Mouse (Mus musculus): ENCODE measurements around the gene Ptpn1. TPM values are rescaled to one million over a fixed set of nuclear protein-coding genes. Genes with fewer than 3 reads are reported as not detected.

Ptpn1 gene
- polyA plus RNA-seq, 1 experiment from 2014 or later: 102 TPM

DNA sequence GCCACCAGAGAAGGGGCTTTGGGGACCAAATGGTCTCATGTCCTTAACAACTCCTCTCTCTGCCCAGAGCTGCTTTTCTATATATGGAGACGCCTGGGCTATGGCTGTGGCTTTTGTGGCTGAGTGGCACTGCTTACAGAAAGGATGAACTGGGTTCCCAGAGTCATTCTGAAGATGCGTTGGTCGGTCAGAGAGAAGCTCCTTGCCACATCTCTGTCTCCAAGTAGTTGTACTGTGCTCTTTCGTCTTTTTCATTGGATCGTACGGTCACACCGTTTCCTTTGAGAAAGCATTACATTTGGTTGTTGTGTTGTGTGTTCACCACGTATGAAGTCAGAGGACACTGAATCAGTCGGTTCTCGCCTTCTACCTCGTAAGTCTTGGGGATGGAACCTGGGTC lies 8.8 kb downstream of the Ptpn1 start:
- Histone ChIP-seq H3K27ac (no peak overlapping the region), H3K9me3 (no peaks in the 10 kb centered on the region), H3K9ac (replicated peaks) (no peak overlapping the region), H3K4me3 (replicated peaks) (no peak overlapping the region), H3K4me2 (replicated peaks) (no peak overlapping the region), H3K4me1 (replicated peaks) (peaks cover 90% of the 10 kb centered on the region), H3K36me3 (no peaks in the 10 kb centered on the region; the same call in 1 of the 2 replicates), H3K27me3 (no peaks in the 10 kb centered on the region)
- 94% methylated on average over 11 of the region's 11 CpGs for WGBS
- ATAC-seq: no peak

GRCm38 (mm10) chr2:167941320-167941719 lies 9.5 kb downstream of the Ptpn1 start:
- WGBS: 49% methylated on average over 4 of the region's 4 CpGs
- Histone ChIP-seq H3K36me3 (no peaks in the 10 kb centered on the region), H3K9me3 (no peaks in the 10 kb centered on the region), H3K4me1 (replicated peaks) (peaks cover 87% of the 10 kb centered on the region), H3K9ac (replicated peaks) (no peak overlapping the region; the same call in 1 of the 2 replicates), H3K27me3 (no peaks in the 10 kb centered on the region), H3K27ac (peak overlapping the region; percentile 73), H3K4me3 (replicated peaks) (no peak overlapping the region), H3K4me2 (replicated peaks) (no peak overlapping the region)
- ATAC-seq: 0 out of 2 replicates have a peak, but pooled peaks have one; percentile 34

DNA sequence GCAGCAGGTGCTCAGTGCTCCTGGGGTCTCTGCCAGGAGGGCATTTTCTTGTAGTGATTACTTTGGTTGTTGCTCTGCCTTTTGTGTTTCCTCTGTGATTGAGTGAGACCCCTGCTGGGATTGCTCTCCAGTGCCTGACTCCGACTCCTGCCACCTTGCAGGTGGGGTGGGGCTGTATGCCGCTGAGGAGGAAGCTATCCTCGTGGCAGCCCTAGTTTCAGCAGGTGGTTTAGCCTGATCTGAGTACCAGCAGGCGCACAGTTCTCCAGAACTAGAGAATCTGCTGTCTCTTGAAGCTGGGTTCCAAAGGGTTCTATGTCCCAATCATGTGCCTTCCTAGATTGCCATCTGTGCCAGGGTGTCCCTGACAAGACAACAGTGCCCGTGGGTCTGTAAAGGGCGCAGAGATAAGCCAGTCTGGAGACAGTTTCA lies 9.9 kb downstream of the Ptpn1 start:
- peak; percentile 18; the same call in 1 of the 2 replicates for ATAC-seq

GRCm38 (mm10) chr2:167942199-167942925 lies 10.5 kb downstream of the Ptpn1 start:
- Histone ChIP-seq H3K9ac (replicated peaks) (0 out of 2 replicates have a peak overlapping the region, but pooled peaks have one; percentile 16), H3K4me3 (replicated peaks) (no peak overlapping the region), H3K4me1 (replicated peaks) (peaks cover 78% of the 10 kb centered on the region), H3K27ac (peak overlapping the region; percentile 73), H3K27me3 (no peaks in the 10 kb centered on the region), H3K9me3 (no peaks in the 10 kb centered on the region), H3K4me2 (replicated peaks) (0 out of 2 replicates have a peak overlapping the region, but pooled peaks have one; percentile 5), H3K36me3 (no peaks in the 10 kb centered on the region)
- 33% methylated on average over 8 of the region's 8 CpGs for WGBS
- peak; percentile 77 for ATAC-seq

More for the DNA sequence above, 9.9 kb downstream of the Ptpn1 start:
- H3K36me3 ChIP-seq: no peaks in the 10 kb centered on the region
- 0 out of 2 replicates have a peak overlapping the region, but pooled peaks have one; percentile 5 for H3K4me2 ChIP-seq (replicated peaks)
- no peak overlapping the region for H3K4me3 ChIP-seq (replicated peaks)
- H3K4me1 ChIP-seq (replicated peaks): peaks cover 83% of the 10 kb centered on the region
- no peaks in the 10 kb centered on the region for H3K27me3 ChIP-seq
- H3K27ac ChIP-seq: peak overlapping the region; percentile 73
- 52% methylated on average over 6 of the region's 6 CpGs for WGBS
- peak overlapping the region; percentile 16; the same call in 1 of the 2 replicates for H3K9ac ChIP-seq (replicated peaks)
- no peaks in the 10 kb centered on the region for H3K9me3 ChIP-seq

- no peaks in the 10 kb centered on the region for H3K36me3 ChIP-seq
- peak overlapping the region; percentile 73 for H3K27ac ChIP-seq
- WGBS: 83% methylated on average over 12 of the region's 12 CpGs
- H3K9ac ChIP-seq (replicated peaks): no peak overlapping the region
- no peak overlapping the region for H3K4me2 ChIP-seq (replicated peaks)
- no peak overlapping the region for H3K4me3 ChIP-seq (replicated peaks)
- no peak for ATAC-seq
- H3K9me3 ChIP-seq: no peaks in the 10 kb centered on the region
- peaks cover 85% of the 10 kb centered on the region for H3K4me1 ChIP-seq (replicated peaks)
- H3K27me3 ChIP-seq: no peaks in the 10 kb centered on the region
Observed at GRCm38 (mm10) chr2:167942926-167943633, 11.2 kb downstream of the Ptpn1 start.

DNA sequence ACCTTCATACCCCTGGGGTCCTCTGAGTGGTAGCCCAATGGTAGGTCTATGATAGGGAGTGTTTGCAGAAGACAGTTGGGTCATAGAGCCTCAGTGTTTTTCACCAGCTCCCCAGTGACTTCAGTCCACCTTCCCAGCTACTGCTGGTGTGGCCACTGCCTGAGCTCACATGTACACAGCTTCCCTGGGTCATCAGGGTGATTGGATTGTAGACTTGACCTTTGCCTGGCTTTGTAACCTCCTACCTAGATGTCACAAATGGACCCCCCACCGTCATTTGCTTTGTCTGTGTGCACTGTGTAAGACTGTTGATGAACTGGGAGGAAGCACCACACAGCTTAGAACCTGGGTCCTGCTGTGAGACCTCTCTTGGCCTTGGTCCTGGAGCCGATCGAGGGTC lies 12.3 kb downstream of the Ptpn1 start:
- 82% methylated on average over 3 of the region's 3 CpGs for WGBS
- no peak for ATAC-seq

DNA sequence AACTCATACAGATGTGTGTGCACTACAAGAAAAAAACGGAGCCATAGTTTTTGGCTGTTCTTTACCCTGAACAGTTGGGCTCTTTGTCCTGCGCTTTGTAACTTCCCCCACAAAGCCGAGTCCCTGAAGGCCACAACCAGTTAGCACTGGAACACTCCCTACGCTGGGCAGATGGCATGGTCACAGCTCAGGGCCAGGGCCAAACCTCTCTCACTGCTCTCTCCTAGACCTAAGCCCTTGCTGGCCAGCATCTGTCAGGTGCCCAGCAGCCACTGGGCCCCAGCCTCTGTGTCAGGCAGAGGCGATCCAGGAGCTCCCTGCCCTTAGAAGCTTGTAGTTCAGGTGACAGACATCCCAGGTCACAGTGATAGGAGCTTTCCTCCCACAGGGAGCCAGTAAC lies 13.6 kb downstream of the Ptpn1 start:
- ATAC-seq: no peak
- Histone ChIP-seq H3K4me2 (replicated peaks) (no peak overlapping the region), H3K9ac (replicated peaks) (no peak overlapping the region), H3K4me3 (replicated peaks) (no peak overlapping the region), H3K36me3 (no peaks in the 10 kb centered on the region), H3K27me3 (no peaks in the 10 kb centered on the region), H3K9me3 (no peaks in the 10 kb centered on the region), H3K4me1 (replicated peaks) (peaks cover 86% of the 10 kb centered on the region), H3K27ac (0 out of 2 replicates have a peak overlapping the region, but pooled peaks have one; percentile 6)
- WGBS: 89% methylated on average over 5 of the region's 5 CpGs

More for the DNA sequence above, 12.3 kb downstream of the Ptpn1 start:
- H3K4me1 ChIP-seq (replicated peaks): peaks cover 88% of the 10 kb centered on the region
- no peaks in the 10 kb centered on the region for H3K36me3 ChIP-seq
- no peak overlapping the region for H3K27ac ChIP-seq
- no peaks in the 10 kb centered on the region for H3K9me3 ChIP-seq
- H3K4me2 ChIP-seq (replicated peaks): no peak overlapping the region
- no peaks in the 10 kb centered on the region for H3K27me3 ChIP-seq
- H3K9ac ChIP-seq (replicated peaks): no peak overlapping the region
- no peak overlapping the region for H3K4me3 ChIP-seq (replicated peaks)

DNA sequence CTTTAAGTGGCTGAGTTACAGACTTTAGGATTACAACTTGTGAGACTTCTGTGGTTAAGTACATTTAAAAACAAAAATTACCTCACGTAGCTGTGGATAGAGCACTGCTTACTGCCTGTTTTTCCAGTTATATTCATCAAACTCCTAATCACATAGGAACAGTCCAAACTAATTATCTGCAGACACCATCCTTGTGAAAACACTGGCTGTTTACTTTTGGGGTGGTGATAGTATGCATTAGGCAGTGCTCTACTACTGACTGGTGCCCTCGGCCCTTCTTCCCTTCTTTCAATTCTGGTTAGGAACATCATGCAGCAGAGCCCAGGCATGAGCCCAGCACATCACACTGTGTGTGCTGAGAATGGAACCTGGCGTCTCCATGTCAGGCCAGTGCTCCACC lies 15.4 kb downstream of the Ptpn1 start:
- Histone ChIP-seq H3K4me1 (replicated peaks) (peaks cover 68% of the 10 kb centered on the region), H3K27ac (no peak overlapping the region), H3K9me3 (no peaks in the 10 kb centered on the region), H3K27me3 (no peaks in the 10 kb centered on the region), H3K9ac (replicated peaks) (no peak overlapping the region), H3K36me3 (no peaks in the 10 kb centered on the region), H3K4me3 (replicated peaks) (no peak overlapping the region), H3K4me2 (replicated peaks) (no peak overlapping the region)
- ATAC-seq: no peak
- WGBS: 85% methylated on average over 3 of the region's 3 CpGs

DNA sequence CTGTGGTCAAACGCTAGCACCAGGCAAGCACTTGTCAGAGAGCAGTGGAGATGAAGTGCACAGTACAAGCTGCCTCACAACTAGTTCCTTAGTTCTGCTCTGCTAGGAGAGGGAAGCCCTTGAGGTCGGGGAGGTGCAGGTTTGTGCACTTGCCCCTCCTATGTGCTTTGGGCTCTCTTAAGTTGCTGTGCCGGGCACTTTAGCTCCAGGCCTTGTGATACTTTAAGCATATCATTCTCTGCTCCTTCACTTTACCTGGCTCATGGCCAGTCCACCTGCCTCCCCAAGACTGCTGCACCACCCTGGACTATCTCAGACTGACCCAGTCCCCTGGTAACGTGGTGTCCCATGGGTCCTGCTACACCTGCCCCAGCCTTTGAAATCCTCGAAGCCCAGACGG lies 16.2 kb downstream of the Ptpn1 start:
- H3K27me3 ChIP-seq: no peaks in the 10 kb centered on the region
- 75% methylated on average over 6 of the region's 6 CpGs for WGBS
- no peak for ATAC-seq
- H3K27ac ChIP-seq: no peak overlapping the region
- H3K9ac ChIP-seq (replicated peaks): no peak overlapping the region
- H3K36me3 ChIP-seq: no peaks in the 10 kb centered on the region
- H3K4me1 ChIP-seq (replicated peaks): peaks cover 60% of the 10 kb centered on the region
- H3K4me2 ChIP-seq (replicated peaks): no peak overlapping the region
- H3K9me3 ChIP-seq: no peaks in the 10 kb centered on the region
- H3K4me3 ChIP-seq (replicated peaks): no peak overlapping the region

DNA sequence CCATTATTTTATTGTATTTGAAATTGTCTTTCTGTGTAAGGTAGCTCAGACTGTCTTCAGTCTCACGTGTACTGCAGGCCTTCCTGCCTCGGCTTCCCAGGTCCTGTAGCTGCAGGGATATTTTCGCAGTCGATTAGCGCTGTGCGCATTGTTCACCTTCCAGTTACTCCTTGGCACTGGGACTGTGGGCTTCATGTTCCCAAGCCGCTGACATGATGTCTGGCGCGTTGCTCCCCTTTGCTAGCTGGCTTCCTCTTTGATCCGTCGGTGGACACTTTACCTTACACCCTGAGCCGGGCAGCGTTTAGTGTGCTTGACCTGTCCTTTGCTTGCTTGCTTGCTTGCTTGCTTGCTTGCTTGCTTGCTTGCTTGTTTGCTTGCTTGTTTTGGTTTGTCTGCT lies 16.7 kb downstream of the Ptpn1 start:
- Histone ChIP-seq H3K4me2 (replicated peaks) (no peak overlapping the region), H3K4me3 (replicated peaks) (no peak overlapping the region), H3K27ac (no peak overlapping the region), H3K9me3 (no peaks in the 10 kb centered on the region), H3K4me1 (replicated peaks) (peaks cover 55% of the 10 kb centered on the region), H3K27me3 (no peaks in the 10 kb centered on the region), H3K9ac (replicated peaks) (no peak overlapping the region), H3K36me3 (no peaks in the 10 kb centered on the region)
- ATAC-seq: no peak
- 85% methylated on average over 13 of the region's 13 CpGs for WGBS

DNA sequence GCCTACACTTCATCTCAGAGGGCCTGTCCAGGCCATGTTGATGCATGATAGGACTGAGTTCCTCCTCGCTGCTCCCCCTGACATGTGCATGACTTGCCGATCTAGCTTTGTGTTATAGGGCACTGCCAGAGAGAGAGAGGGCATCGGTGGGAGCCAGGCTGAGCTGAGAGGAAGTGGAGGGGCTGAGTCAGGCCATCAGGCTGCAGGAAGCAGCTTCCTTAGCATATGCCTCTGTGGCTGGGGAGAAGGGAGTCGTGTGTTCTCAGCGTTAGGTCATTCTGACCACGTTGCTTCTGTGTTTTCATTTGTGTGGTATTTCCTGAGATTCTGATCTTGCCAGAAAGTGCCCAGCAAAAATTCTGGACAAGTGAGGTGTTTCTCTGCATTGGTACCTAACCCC lies 17.4 kb downstream of the Ptpn1 start:
- no peak for ATAC-seq
- Histone ChIP-seq H3K4me3 (replicated peaks) (no peak overlapping the region), H3K36me3 (no peaks in the 10 kb centered on the region), H3K9me3 (no peaks in the 10 kb centered on the region), H3K4me2 (replicated peaks) (no peak overlapping the region), H3K27ac (0 out of 2 replicates have a peak overlapping the region, but pooled peaks have one; percentile 3), H3K4me1 (replicated peaks) (peaks cover 48% of the 10 kb centered on the region), H3K9ac (replicated peaks) (no peak overlapping the region), H3K27me3 (no peaks in the 10 kb centered on the region)
- WGBS: 79% methylated on average over 6 of the region's 6 CpGs

- ATAC-seq: no peak
- Histone ChIP-seq H3K4me3 (replicated peaks) (no peak overlapping the region), H3K4me1 (replicated peaks) (peaks cover 42% of the 10 kb centered on the region), H3K27me3 (no peaks in the 10 kb centered on the region), H3K36me3 (no peaks in the 10 kb centered on the region), H3K9ac (replicated peaks) (0 out of 2 replicates have a peak overlapping the region, but pooled peaks have one; percentile 5), H3K4me2 (replicated peaks) (no peak overlapping the region), H3K9me3 (no peaks in the 10 kb centered on the region), H3K27ac (no peak overlapping the region)
- WGBS: 84% methylated on average over 2 of the region's 2 CpGs
Observed at GRCm38 (mm10) chr2:167949808-167950207, 18.0 kb downstream of the Ptpn1 start.
